Mouse (Mus musculus): ENCODE measurements around the gene Utp6. TPM values are rescaled to one million over a fixed set of nuclear protein-coding genes. Genes with fewer than 3 reads are reported as not detected.

Gene Utp6
- total and polyA plus RNA-seq, 3 experiments: 88.6 to 97.9 TPM; not detected in 1

DNA sequence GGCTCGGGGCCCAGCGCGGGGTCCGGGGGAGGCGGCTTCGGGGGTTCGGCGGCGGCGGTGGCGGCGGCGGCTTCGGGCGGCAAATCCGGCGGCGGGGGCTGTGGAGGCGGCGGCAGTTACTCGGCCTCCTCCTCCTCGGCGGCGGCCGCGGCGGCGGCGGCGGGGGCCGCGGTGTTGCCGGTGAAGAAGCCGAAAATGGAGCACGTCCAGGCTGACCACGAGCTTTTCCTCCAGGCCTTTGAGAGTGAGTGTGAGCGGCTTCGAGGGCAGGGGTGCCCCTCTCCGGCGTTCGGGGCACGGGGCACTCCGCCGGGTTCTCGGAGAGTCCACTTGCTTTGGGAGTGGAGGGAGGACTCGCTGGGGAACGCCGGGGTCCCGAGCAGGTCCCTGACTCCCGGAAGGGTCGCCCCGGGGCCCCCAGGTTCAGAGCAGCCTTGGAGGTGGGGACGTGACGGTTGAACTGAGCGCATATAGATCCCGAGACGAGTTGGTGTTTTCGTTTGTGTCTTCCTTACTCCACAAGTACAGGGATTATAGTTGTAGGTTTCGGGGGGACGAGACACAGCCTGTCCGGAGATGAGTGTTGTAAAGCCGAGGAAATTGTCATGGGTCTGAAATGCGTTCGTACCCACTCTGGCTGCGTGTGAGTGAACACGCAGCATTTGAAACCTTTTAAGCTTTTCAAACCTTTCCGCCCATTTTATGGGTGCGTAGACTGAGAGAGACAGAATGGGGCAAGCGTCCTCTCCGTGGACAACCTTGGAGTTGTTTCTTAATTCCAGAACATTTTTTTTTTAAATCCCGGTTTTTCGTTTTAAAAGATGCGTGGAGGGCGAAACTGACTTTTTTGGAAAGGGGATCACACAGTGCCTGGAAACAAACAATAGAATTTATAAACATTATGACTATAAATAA is 31.4 kb upstream of the Utp6 start:
- peak; percentile 16; the same call in 1 of the 2 replicates for TF ChIP-seq SIN3A (IDR thresholded peaks at IDR 0.05; ENCODE audit: low read length)
- 0 out of 2 replicates have a peak, but pooled peaks have one; percentile 67 for TF ChIP-seq UBTF (IDR thresholded peaks at IDR 0.05; ENCODE audit: borderline replicate concordance, insufficient read depth, low read depth, low read length)
- 0 out of 2 replicates have a peak, but pooled peaks have one; percentile 7 for TF ChIP-seq RCOR1 (IDR thresholded peaks at IDR 0.05; ENCODE audit: low read depth, low read length)
- peak; percentile 26; the same call in 1 of the 2 replicates for TF ChIP-seq MXI1 (IDR thresholded peaks at IDR 0.05; ENCODE audit: low read depth, low read length)
- peak; percentile 90; the same call in 1 of the 2 replicates for TF ChIP-seq CHD1 (IDR thresholded peaks at IDR 0.05; ENCODE audit: low read depth, low read length)
- TF ChIP-seq POLR2AphosphoS2 (IDR thresholded peaks at IDR 0.05; ENCODE audit: low read length): no peak
- no peak for TF ChIP-seq TAL1 (IDR thresholded peaks at IDR 0.05; ENCODE audit: low read length)
- TF ChIP-seq MAX (IDR thresholded peaks at IDR 0.05; ENCODE audit: low read length): 0 out of 2 replicates have a peak, but pooled peaks have one; percentile 20
- no peaks in the 10 kb centered on the region for H3K27me3 ChIP-seq (ENCODE audit: control insufficient read depth in 1 of 2, insufficient read depth in 2 of 2, low read length in 2 of 2)
- H3K4me3 ChIP-seq (ENCODE audit: control insufficient read depth in 1 of 2, insufficient read depth in 1 of 2, low read depth in 2 of 2, low read length in 2 of 2): peak overlapping the region; percentile 85 to 86
- peaks cover 23 to 26% of the 10 kb centered on the region in 2 experiments for H3K36me3 ChIP-seq (ENCODE audit: control insufficient read depth in 1 of 2, insufficient read depth in 2 of 2, low read length in 2 of 2)
- peak overlapping the region; percentile 99 for H3K27ac ChIP-seq (ENCODE audit: control insufficient read depth, low read depth, low read length)
- no peaks in the 10 kb centered on the region for H3K9me3 ChIP-seq (replicated peaks; ENCODE audit: insufficient read depth, low read length)
- peak overlapping the region; percentile 98 for H3K9ac ChIP-seq (ENCODE audit: control insufficient read depth, low read depth, low read length, poor library complexity, severe bottlenecking)
- peaks cover 27% of the 10 kb centered on the region for H3K79me2 ChIP-seq (ENCODE audit: control insufficient read depth, insufficient read depth, low read length, poor library complexity)
- H3K4me1 ChIP-seq (ENCODE audit: control insufficient read depth in 1 of 2, insufficient read depth in 2 of 2, low read length in 2 of 2): peaks cover 3 to 7% of the 10 kb centered on the region in 2 experiments; a peak in 3 of 4 replicates
- DNase-seq (ENCODE audit: low read depth, low spot score): peak; percentile 76

DNA sequence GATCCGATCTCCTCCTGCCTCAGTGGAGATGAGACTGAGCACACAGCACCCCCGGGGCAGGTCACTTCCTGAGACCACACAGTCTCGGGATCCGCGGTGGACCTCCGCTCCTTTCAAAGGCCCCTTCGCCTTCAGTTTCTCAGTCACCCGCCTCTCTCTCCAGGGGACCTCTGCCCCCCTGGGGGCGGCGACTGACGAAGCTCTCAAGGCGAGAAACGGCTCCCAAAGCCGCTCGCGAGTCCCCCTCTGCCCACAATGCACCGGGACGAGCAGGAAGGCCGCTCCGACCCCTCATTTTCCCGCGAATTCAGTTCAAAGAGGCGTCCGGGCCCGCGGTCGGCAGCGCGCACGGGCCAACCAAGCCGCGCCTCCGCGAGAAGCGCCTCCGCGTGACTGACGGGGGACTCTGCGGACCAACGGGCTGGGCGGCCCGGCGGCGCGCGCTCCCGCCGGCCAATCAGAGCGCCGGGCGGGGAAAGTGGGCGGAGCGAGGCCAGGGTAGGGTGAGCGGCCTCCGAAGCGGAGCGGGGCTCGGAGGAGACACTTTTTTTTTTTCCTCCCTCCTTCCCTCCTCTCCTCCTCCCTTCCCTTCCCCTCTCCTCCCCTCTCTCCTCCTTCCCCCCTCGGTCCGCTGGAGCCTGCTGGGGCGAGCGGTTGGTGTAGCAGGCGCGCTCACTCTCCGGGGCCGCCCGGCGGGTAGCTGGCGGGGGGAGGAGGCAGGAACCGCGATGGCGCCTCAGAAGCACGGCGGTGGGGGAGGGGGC is 30.6 kb upstream of the Utp6 start, which contains the start of gene Suz12:
TSS of gene Suz12 (plus strand) at position 515 of the 764 bp plus-strand sequence.
- H3K27me3 ChIP-seq (ENCODE audit: control insufficient read depth in 1 of 2, insufficient read depth in 2 of 2, low read length in 2 of 2): no peaks in the 10 kb centered on the region
- H3K36me3 ChIP-seq (ENCODE audit: control insufficient read depth in 1 of 2, insufficient read depth in 2 of 2, low read length in 2 of 2): peaks cover 17 to 23% of the 10 kb centered on the region in 2 experiments
- H3K4me3 ChIP-seq (ENCODE audit: control insufficient read depth in 1 of 2, insufficient read depth in 1 of 2, low read depth in 2 of 2, low read length in 2 of 2): peak within 1 kb of the TSS; percentile 85 to 86
- peak within 1 kb of the TSS; percentile 99 for H3K27ac ChIP-seq (ENCODE audit: control insufficient read depth, low read depth, low read length)
- peaks cover 26% of the 10 kb centered on the region for H3K79me2 ChIP-seq (ENCODE audit: control insufficient read depth, insufficient read depth, low read length, poor library complexity)
- H3K9me3 ChIP-seq (replicated peaks; ENCODE audit: insufficient read depth, low read length): no peaks in the 10 kb centered on the region
- peak within 1 kb of the TSS; percentile 98 for H3K9ac ChIP-seq (ENCODE audit: control insufficient read depth, low read depth, low read length, poor library complexity, severe bottlenecking)
- peaks cover 3 to 7% of the 10 kb centered on the region in 2 experiments; a peak in 3 of 4 replicates for H3K4me1 ChIP-seq (ENCODE audit: control insufficient read depth in 1 of 2, insufficient read depth in 2 of 2, low read length in 2 of 2)
- peak; percentile 99 for DNase-seq (ENCODE audit: low read depth, low spot score)
- no peak; the same call in 1 of the 2 replicates for TF ChIP-seq NRF1 (IDR thresholded peaks at IDR 0.05; ENCODE audit: insufficient read depth, low read depth, low read length, poor library complexity, severe bottlenecking)
- TF ChIP-seq MEF2A (IDR thresholded peaks at IDR 0.05; ENCODE audit: extremely low read depth, insufficient replicate concordance, low read depth, low read length, poor library complexity, severe bottlenecking): no peak
- TF ChIP-seq CHD2 (IDR thresholded peaks at IDR 0.05; ENCODE audit: low read length): no peak; the same call in 1 of the 2 replicates
- no peak for TF ChIP-seq GABPA (IDR thresholded peaks at IDR 0.05; ENCODE audit: low read depth, low read length)
- TF ChIP-seq ZC3H11A (IDR thresholded peaks at IDR 0.05; ENCODE audit: low read depth, low read length): no peak
- peak; percentile 88 to 97 for TF ChIP-seq POLR2A (IDR thresholded peaks at IDR 0.05; ENCODE audit: control insufficient read depth in 1 of 2, insufficient read depth in 1 of 2, low read depth in 1 of 2, low read length in 2 of 2, poor library complexity in 1 of 2)
- TF ChIP-seq MAZ (IDR thresholded peaks at IDR 0.05; ENCODE audit: low read depth, low read length): peak; percentile 73; the same call in 1 of the 2 replicates
- TF ChIP-seq POLR2AphosphoS2 (IDR thresholded peaks at IDR 0.05; ENCODE audit: low read length): peak; percentile 93
- TF ChIP-seq E2F4 (IDR thresholded peaks at IDR 0.05; ENCODE audit: borderline replicate concordance, low read depth, low read length): peak; percentile 93
- no peak for TF ChIP-seq BHLHE40 (IDR thresholded peaks at IDR 0.05; ENCODE audit: borderline replicate concordance, low read depth, low read length)
- peak; percentile 80 for TF ChIP-seq HCFC1 (IDR thresholded peaks at IDR 0.05; ENCODE audit: low read depth, low read length)
- no peak for TF ChIP-seq MYB (IDR thresholded peaks at IDR 0.05; ENCODE audit: low read depth, low read length)
- TF ChIP-seq MAX (IDR thresholded peaks at IDR 0.05; ENCODE audit: low read length): peak; percentile 86
- TF ChIP-seq KAT2A (conservative IDR thresholded peaks at IDR 0.05; ENCODE audit: low read depth, low read length): 0 out of 2 replicates have a peak, but pooled peaks have one; percentile 57
- no peak for TF ChIP-seq TAL1 (IDR thresholded peaks at IDR 0.05; ENCODE audit: low read length)
- peak; percentile 66 for TF ChIP-seq ELF1 (IDR thresholded peaks at IDR 0.05; ENCODE audit: low read depth, low read length)
- peak; percentile 91 for TF ChIP-seq NELFE (IDR thresholded peaks at IDR 0.05; ENCODE audit: low read depth, low read length)
- TF ChIP-seq SMC3 (IDR thresholded peaks at IDR 0.05; ENCODE audit: low read depth, low read length): no peak
- no peak for TF ChIP-seq JUND (IDR thresholded peaks at IDR 0.05; ENCODE audit: low read depth, low read length)
- TF ChIP-seq TCF12 (IDR thresholded peaks at IDR 0.05; ENCODE audit: low read depth, low read length): peak; percentile 22; the same call in 1 of the 2 replicates
- no peak for TF ChIP-seq CHD1 (IDR thresholded peaks at IDR 0.05; ENCODE audit: low read depth, low read length)
- TF ChIP-seq TBP (IDR thresholded peaks at IDR 0.05; ENCODE audit: low read depth, low read length): peak; percentile 81; the same call in 1 of the 2 replicates
